Mouse (Mus musculus): Measurements from ENCODE around the gene Cited2.

DNA sequence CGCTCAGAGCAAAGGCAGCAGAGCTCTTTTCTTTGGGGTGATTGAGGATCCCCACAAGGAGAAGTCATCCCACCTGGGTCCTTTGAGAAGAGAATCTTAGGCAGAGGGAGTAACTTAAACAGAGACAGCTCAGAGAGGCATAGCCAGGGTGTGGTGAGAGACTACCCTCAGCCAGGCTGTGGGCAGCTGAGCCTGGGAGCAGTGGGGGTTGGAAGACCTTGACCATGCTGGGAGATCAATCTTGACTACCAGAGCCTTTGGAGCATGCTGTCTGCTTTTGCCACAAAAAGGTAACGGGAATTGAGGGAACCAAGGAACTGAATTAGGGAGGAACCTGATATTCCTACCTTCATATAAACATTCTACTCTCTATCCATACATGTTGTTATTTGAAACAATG, 48.1 kb upstream of the Cited2 start:
- TF ChIP-seq CTCF (IDR thresholded peaks at IDR 0.05; ENCODE audit: low read depth, low read length) (no peak), POLR2A (IDR thresholded peaks at IDR 0.05; ENCODE audit: borderline replicate concordance, low read depth, low read length) (no peak)
